Mouse (Mus musculus): ENCODE measurements at regions not wholly inside any gene's neighbourhood (a gene's known extent, or its start where the extent isn't known, plus 50 kb on each side); places are given as distances from the start of the nearest gene placed in this dataset.

DNA sequence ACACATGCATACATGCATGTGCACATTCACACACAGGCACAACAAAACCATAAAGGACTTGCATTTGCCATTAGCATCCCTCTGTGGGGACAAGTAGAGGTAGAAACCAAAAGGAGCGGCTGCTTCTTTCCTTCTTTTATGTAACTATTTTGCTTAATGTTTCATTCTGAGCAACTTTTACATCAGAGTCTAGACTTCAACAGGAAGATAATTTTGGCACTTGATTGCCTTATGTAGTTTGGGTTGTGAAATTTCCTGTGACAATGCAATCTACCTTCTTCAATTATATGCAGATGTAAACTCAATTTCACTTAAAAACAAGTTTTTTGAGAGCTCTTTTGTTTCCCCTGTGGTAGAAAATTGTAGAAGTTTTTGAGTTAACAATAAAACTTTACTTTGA is 56.1 kb upstream of the Adgrf1 start:
- TF ChIP-seq MAFK (IDR thresholded peaks at IDR 0.05; ENCODE audit: insufficient read depth, low read depth, low read length) (no peak), CHD2 (IDR thresholded peaks at IDR 0.05; ENCODE audit: low read depth, low read length) (no peak), HCFC1 (IDR thresholded peaks at IDR 0.05; ENCODE audit: borderline replicate concordance, insufficient read depth, low read length) (no peak)
